Mouse (Mus musculus) brown adipose tissue, adult 24 weeks (tissue): ENCODE measurements around the gene Hoxb9. TPM values are rescaled to one million over a fixed set of nuclear protein-coding genes. Genes with fewer than 3 reads are reported as not detected.

Experiments used
- H3K27ac ChIP-seq: fragments of 200-500 bp; replicated peaks from 2 replicates; pipeline ENCODE4 v1.5.1; 2012; ENCODE audit warnings: low read depth, mild to moderate bottlenecking, low read length
- H3K4me1 ChIP-seq: fragments of 200-500 bp; 2 replicates; pipeline ENCODE4 v1.6.1; 2012; ENCODE audit warnings: low read length, mixed read lengths; ENCODE audit not compliant: control insufficient read depth, insufficient read depth, insufficient read length
- H3K4me3 ChIP-seq: fragments of 200-500 bp; 2 replicates; pipeline ENCODE4 v1.5.1; 2012; ENCODE audit warnings: low read depth, mild to moderate bottlenecking, low read length, moderate library complexity; ENCODE audit not compliant: insufficient read depth
- polyA plus RNA-seq: library from polyadenylated mRNA; stranded (reverse); fragments of >200 nt; gene quantifications from 2 replicates; pipeline ENCODE4 v1.2.4, GENCODE M21; 2012; ENCODE audit not compliant: missing spikeins, insufficient read depth, insufficient read length

The Hoxb9 gene
- polyA plus RNA-seq, 1 experiment = not detected

DNA sequence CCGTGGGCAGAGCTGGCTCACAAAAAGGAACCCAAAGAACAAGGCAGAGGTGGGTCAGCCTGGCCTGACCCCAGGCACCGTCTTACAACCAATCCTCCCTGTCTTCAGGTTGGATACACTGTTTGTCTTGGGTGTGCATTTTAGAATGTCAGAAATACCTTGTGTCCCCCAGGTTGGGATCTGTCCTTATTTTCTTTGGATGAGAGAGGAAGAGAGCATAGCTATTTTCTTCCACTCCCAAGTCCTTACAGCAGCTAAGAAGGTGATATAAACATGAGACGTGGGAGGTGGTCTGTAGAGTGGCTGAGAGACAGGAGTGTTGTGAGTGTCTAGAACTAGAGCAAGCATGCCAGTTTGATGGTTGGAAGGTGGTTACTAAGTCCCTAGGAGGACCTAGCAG, 26.2 kb downstream of the Hoxb9 start:
- Histone ChIP-seq H3K27ac (no peak overlapping the region), H3K4me1 (no peaks in the 10 kb centered on the region), H3K4me3 (no peak overlapping the region)

DNA sequence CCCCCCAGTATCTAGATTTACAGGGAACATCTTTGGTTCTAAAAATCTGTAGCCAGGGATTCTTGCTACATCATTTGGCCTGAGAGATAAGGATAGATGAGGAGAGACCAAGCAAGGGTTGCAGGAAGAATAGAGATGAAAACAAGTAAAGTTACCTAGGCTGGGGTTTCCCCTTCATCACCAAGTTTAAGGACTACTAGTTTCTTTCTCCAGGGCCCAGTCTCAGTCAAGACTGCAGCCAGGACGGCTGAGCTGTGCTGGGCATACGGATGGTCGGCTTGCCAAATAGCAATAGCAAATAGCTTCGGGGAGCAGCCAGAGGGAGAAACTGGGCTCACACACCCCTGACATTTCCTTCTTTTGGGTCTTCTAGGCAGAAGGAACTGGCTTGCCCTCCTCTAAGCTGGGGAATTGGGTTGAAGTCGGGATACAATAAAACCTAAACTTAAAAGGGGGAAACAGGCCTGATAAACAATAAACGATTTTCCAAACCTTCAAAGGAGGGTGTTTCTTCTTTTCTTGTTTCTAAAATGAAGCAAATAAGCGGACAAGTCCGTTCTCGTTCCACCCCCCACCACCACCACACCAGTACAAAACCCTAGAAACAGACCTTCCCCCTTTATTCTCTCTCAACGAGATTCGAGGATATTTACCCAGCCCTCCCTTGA, 26.8 kb downstream of the Hoxb9 start:
- no peaks in the 10 kb centered on the region for H3K4me1 ChIP-seq
- H3K4me3 ChIP-seq = no peak overlapping the region
- H3K27ac ChIP-seq = no peak overlapping the region

DNA sequence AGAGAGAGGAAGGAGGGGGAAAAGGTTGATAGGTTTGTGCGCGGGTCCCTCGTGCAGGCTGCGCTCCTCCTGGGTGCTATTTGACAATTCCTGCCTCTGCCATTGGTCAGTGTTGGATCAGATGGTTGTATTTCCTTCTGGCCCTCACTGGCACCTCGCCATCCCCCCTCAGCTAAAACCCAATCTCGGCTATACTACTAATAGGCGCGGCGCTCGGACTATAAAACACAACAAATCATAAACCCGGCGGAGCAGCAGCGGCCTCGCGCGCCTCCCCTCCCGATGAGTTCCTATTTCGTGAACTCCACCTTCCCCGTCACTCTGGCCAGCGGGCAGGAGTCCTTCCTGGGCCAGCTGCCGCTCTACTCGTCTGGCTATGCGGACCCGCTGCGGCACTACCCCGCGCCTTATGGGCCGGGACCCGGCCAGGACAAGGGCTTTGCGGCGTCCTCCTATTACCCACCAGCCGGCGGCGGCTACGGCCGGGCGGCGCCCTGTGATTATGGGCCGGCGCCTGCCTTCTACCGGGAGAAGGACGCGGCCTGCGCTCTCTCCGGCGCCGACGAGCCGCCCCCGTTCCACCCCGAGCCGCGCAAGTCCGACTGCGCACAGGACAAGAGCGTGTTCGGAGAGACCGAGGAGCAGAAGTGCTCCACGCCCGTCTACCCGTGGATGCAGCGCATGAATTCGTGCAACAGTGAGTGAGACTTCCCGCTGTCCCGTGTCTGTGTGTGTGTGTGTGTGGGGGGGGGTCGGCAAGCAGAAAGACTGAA, 27.8 kb downstream of the Hoxb9 start:
- 0 out of 2 replicates have a peak overlapping the region, but pooled peaks have one; percentile 11 for H3K27ac ChIP-seq
- H3K4me3 ChIP-seq = peak overlapping the region; percentile 74
- H3K4me1 ChIP-seq = no peaks in the 10 kb centered on the region

DNA sequence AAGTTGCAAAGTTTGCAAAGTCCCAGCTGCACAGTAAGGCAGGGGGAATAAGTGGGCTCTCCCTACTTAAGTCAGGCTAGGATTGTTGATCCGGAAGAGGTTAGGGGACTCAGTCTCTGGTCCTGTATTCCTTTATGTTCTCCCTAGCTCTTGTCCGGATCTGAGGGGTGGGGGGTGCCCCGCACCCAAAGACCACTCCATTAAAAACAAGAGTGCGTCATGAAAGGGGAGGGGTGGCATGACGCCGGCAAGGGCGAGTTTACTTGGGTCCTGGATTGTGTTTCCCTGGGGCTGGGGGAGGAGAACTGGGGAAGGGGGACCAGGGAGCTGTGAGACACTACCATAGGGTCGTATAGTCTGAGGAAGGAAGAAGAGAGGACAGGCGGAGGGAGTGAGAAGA, 28.5 kb downstream of the Hoxb9 start:
- H3K4me3 ChIP-seq = peak overlapping the region; percentile 74
- H3K4me1 ChIP-seq = no peaks in the 10 kb centered on the region
- H3K27ac ChIP-seq = no peak overlapping the region

DNA sequence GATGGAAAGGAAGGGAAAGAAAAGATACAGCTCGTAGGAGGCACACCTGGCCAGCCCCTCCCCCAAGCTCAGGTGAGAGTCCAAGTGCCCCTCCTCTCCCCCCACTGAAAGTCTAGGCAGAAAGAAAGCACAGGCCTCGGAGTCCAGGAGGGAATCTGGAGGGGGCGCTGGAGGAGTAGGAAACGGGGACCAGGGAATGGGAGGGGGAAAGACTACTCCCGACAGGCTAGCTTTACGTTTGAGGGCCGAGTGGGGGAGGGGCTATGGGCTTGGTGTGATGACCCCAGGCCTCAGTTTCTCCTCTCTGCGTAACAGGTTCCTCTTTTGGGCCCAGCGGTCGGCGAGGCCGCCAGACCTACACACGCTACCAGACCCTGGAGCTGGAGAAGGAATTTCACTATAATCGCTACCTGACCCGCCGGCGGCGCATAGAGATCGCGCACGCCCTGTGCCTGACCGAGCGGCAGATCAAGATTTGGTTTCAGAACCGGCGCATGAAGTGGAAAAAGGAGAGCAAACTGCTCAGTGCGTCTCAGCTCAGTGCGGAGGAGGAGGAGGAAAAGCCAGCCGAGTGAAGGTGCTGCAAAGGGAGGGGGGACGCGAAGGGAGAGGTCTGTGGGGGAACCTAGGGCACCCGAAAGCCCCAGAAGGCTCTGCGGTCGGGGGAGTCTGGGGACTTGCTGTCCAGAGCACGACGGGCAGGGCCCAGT, 29.3 kb downstream of the Hoxb9 start:
- Histone ChIP-seq H3K4me3 (no peak overlapping the region), H3K4me1 (no peaks in the 10 kb centered on the region), H3K27ac (no peak overlapping the region)

DNA sequence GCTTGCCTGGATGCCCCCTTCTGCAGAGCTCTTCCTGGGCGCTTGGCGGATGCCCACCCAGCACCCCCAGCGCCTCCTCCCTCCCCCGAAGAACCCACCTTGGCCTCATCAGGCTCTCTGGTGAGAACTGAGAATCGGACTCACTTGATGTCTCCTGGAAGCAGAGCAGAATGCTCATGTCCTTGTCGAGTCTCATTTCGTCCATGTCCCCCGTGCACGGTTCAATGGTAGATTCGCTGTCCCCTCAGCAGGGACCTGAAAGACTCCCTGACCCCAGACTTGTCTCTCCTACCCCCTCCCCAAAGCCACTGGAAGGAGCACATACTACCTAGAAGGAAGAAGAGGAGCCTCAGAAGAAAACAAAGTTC, 29.8 kb downstream of the Hoxb9 start:
- Histone ChIP-seq H3K4me3 (no peak overlapping the region), H3K4me1 (no peaks in the 10 kb centered on the region), H3K27ac (no peak overlapping the region)

DNA sequence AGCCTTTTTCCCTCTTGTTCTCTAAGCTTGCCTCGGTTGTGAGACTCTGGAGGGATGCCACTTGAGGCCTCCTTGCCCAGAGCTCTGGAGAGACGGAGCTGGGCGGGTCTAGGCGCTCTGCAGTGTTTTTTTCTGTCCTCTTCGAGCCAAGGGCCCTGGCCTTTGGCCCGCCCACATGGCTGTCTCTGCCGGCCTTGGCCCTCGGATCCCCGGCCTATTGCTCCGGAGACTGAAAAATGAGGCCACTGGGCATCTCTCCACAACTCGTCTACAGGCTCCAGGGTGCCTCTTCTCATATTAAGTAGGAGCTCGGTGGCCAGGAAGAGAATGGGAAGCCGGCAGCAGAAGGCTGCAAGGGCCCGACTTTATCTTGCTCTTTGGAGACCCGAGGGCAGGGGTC, 30.6 kb downstream of the Hoxb9 start:
- Histone ChIP-seq H3K27ac (no peak overlapping the region), H3K4me3 (no peak overlapping the region), H3K4me1 (no peaks in the 10 kb centered on the region; the same call in 1 of the 2 replicates)

DNA sequence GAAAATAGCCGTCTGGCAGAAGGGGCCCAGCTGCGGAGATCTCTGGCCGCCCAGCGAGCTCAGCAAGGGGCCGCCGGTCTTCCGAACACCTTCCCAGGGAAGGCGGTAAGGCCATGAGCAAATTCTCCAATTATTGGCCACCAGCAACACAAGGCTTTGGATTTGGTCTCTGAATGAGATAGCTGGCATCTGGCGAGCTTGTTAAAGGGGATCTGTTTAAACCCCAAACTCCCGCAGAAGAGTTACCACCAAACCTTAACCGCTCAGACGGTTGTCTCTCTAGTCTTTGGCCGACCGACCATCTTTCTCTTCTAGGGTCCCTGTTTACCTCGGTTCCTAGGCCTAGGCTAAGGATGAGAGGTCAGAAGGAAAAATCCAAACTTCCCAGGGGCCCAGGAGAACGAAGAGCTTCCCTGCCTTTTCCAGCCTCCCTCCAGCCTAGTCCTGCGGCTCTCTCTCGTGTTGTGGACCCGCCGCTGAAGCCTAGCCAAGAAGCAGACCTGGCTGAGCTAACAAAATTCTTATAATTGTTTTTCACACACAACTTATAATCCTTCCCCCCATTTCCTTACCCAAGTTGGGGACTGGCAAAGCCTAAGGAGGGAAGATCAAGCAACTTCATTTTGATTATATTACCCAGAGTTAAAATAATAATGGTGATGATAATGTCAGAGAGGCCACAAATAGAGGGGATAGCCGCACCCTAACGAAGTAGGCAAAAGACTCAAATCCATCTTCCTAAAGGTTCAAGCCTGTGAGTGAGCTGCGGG, 31.3 kb downstream of the Hoxb9 start:
- H3K27ac ChIP-seq = no peak overlapping the region
- no peaks in the 10 kb centered on the region; the same call in 1 of the 2 replicates for H3K4me1 ChIP-seq
- 0 out of 2 replicates have a peak overlapping the region, but pooled peaks have one; percentile 64 for H3K4me3 ChIP-seq

DNA sequence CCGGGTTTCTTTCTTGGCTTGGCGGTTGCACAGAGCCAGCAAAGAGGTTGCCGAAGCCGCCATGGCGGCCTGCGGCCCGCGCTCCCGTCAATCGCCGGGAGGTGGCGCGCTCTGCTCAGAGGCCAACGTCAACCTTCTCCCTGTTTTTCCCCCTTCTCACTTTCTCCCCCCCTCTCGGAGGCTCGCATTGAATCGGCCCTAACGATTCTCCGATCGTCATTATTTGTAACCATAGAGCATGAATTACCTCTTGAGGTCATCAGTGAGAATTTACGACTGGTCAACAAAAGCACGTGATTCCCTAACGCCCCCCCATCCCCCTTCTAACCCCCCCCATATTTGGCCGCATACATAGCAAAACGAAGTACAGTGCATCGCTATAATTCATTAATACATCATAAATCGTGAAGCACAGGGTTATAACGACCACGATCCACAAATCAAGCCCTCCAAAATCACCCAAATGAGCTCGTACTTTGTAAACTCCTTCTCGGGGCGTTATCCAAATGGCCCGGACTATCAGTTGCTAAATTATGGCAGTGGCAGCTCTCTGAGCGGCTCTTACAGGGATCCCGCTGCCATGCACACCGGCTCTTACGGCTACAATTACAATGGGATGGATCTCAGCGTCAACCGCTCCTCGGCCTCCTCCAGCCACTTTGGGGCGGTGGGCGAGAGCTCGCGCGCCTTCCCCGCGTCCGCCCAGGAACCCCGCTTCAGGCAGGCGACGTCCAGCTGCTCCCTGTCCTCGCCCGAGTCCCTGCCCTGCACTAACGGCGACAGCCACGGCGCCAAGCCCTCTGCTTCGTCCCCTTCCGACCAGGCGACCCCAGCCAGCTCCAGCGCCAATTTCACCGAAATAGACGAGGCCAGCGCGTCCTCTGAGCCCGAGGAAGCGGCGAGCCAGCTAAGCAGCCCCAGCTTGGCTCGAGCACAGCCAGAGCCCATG, 32.2 kb downstream of the Hoxb9 start, which contains the start of gene Hoxb5:
TSS of gene Hoxb5 (plus strand) at position 186 of the 949 bp plus-strand sequence.
- H3K4me3 ChIP-seq = peak within 1 kb of the TSS; percentile 64
- no peaks in the 10 kb centered on the region; the same call in 1 of the 2 replicates for H3K4me1 ChIP-seq
- peak within 1 kb of the TSS; percentile 75 for H3K27ac ChIP-seq

DNA sequence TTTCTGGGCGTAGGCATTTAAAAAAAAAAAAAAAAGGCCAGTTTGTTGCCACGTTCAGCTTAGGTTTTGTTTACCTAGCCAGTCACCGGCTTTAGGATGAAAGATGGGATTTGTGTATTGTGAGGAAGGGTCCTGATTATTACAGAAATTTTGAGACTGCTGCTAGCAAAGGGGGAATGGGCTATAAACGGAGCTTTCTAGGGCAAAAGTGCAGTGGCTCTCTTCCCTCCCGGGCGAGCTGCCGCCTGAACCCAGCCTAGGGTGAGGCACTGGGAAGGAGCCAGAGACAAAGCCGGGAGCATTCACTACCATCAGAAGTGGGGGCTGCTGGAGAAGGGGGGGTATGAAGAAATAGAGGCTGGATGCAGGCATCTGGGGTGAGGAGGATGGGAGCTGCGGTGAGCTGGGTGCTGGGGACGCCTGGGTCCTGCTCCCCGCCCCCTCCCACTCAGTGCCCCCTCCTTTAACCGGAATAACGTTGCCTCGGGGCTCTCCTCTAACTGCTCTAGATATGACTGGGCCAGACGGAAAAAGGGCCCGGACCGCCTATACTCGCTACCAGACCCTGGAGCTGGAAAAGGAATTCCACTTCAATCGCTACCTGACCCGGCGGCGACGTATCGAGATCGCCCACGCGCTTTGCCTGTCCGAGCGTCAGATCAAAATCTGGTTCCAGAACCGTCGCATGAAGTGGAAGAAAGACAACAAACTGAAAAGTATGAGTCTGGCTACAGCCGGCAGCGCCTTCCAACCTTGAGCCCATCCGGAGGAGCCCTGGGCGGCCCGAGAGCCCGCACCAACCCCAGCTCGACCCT, 33.3 kb downstream of the Hoxb9 start:
- H3K4me3 ChIP-seq = peak overlapping the region; percentile 64
- peak overlapping the region; percentile 75 for H3K27ac ChIP-seq
- H3K4me1 ChIP-seq = peaks cover 5% of the 10 kb centered on the region; the same call in 1 of the 2 replicates

DNA sequence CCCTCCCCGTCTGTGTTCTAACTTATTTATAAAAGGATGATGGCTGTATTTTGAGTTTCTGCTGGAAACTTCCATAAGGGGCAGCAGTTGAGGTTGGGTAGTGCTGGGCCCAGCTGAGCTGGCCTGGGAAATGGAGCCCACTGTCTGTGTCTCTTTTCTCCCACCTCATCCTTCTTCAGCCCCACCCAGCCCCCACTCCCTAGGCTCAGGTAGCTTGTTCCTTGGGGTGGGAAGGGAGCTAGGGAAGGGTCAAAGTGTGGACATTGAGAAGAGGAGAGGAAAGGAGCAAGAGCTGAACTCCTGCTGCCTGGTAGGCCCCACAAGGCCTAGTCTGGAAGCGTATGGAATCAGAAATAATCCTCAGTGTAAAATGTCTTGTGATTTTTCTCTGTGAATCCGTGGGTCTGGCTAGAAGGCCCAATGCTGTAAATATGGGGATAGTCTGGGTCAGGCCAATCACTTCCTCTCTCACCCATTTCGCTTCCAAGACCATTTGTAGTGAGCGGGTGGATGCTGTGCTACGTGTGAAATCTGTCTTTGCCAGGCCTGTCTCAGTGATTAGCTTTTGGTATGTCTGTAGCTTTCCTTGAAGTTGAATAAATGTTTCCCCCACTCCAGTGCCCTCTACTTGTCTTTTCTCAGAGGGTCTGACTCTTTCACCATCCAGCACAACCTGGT, 34.4 kb downstream of the Hoxb9 start:
- Histone ChIP-seq H3K27ac (peak overlapping the region; percentile 21; the same call in 1 of the 2 replicates), H3K4me3 (peak overlapping the region; percentile 16; the same call in 1 of the 2 replicates), H3K4me1 (peaks cover 11% of the 10 kb centered on the region; the same call in 1 of the 2 replicates)

DNA sequence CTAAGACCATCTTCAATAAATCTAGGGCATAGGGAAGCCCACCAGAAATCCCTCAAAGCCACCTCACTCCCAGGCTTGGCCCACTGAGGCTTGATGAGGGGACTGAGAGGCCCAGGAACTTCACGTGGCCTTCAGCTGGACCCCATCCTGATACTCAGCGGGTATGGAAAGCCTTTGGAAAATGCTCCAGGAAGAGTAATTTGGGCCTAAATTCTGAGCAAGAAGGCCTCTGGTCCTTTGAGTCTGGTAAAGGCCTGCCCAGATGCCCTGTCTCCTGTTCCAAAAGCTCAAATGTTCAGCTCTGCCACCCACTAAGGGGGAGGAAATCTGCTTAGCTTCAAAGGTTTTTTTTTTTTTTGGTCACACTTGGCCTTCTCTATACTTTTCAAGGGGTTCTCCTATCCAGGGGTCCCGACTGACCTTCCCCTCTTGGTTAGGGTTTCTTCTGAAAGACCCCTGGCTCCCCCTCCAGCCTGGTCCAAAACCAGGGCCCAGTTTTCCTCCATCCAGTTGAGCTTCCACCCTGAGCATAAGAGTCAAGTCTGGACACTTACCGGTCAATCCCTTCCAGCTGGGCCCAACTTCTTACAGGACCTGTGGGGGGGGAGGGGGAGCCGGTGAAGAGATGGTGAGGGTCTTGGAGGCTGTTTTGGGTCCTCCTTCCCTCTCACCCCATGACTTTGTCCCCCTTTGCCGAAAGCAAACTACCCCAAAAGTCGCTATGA, 35.1 kb downstream of the Hoxb9 start:
- Histone ChIP-seq H3K27ac (peak overlapping the region; percentile 21; the same call in 1 of the 2 replicates), H3K4me1 (peaks cover 13% of the 10 kb centered on the region; the same call in 1 of the 2 replicates), H3K4me3 (no peak overlapping the region)
